Comparison of ENCODE assay signal across 25 mouse cellular contexts in genomic region chr13:20439488-20439887, GRCm38 (mm10).
"Had no signal": no experiment of that assay in that cellular context is flagged by ENCODE, and none has a peak within 500 bp of the region (broad histone marks: within the 10 kb centered on the region; RNA-seq: fewer than 3 reads in every experiment).

No protein-coding gene starts in this region.

- ATAC-seq: hindbrain, embryonic 16.5 days; inflammation-experienced regulatory T-cells, adult 6 months; intestine, embryonic 15.5 days; intestine, postnatal 0 days had no signal

- H3K27ac ChIP-seq: gastrocnemius, adult 2 months; heart, embryonic 10.5 days; hindbrain, embryonic 10.5 days; hindbrain, embryonic 12.5 days; hindbrain, embryonic 14.5 days; intestine, embryonic 15.5 days; left cerebral cortex, adult 2 months; limb, embryonic 10.5 days; limb, embryonic 12.5 days had no signal

- DNase-seq: gastrocnemius, adult 2 months; gastrocnemius, postnatal 10 days; gastrocnemius, postnatal 25 days; heart, adult 18-20 months; heart, postnatal 10 days; heart, postnatal 4 days; kidney, adult 18-20 months; kidney, adult 8-10 months; kidney, postnatal 10 days; kidney, postnatal 36 days; layer of hippocampus, adult 9-11 months; liver had no signal

- H3K27me3 ChIP-seq: heart, embryonic 12.5 days; hindbrain, embryonic 12.5 days; intestine, embryonic 15.5 days; limb, embryonic 12.5 days had no signal

- H3K9me3 ChIP-seq: heart, embryonic 10.5 days; heart, embryonic 12.5 days; hindbrain, embryonic 10.5 days; hindbrain, embryonic 12.5 days; intestine, embryonic 15.5 days; limb, embryonic 10.5 days; limb, embryonic 12.5 days had no signal

- H3K4me2 ChIP-seq: heart, embryonic 12.5 days; hindbrain, embryonic 12.5 days; hindbrain, embryonic 14.5 days; intestine, embryonic 15.5 days; limb, embryonic 12.5 days; liver, embryonic 11.5 days had no signal

- H3K4me1 ChIP-seq: heart, embryonic 10.5 days; hindbrain, embryonic 10.5 days; hindbrain, embryonic 12.5 days; intestine, embryonic 15.5 days; limb, embryonic 10.5 days; limb, embryonic 12.5 days had no signal

- H3K4me3 ChIP-seq: gastrocnemius, adult 2 months; heart, embryonic 10.5 days; heart, embryonic 12.5 days; hindbrain, embryonic 10.5 days; hindbrain, embryonic 12.5 days; intestine, embryonic 15.5 days; left cerebral cortex, adult 2 months; limb, embryonic 10.5 days; limb, embryonic 12.5 days had no signal

- H3K9ac ChIP-seq: heart, embryonic 12.5 days; hindbrain, embryonic 12.5 days; hindbrain, embryonic 14.5 days; intestine, embryonic 15.5 days; limb, embryonic 12.5 days had no signal

- H3K36me3 ChIP-seq: heart, embryonic 10.5 days; heart, embryonic 12.5 days; hindbrain, embryonic 10.5 days; hindbrain, embryonic 12.5 days; intestine, embryonic 15.5 days; limb, embryonic 10.5 days; limb, embryonic 12.5 days had no signal
